Mouse (Mus musculus) olfactory bulb, adult 2 months (tissue): ENCODE data around the gene Lrrc72. TPM values are rescaled to one million over a fixed set of nuclear protein-coding genes. Genes with fewer than 3 reads are reported as not detected.

Source experiments
- H3K27ac ChIP-seq: fragments of 200-500 bp; 2 replicates; pipeline ENCODE4 v1.5.1; 2012; ENCODE audit warnings: low read depth, low read length; ENCODE audit not compliant: insufficient read depth
- H3K4me1 ChIP-seq: fragments of 200-500 bp; 2 replicates; pipeline ENCODE4 v1.6.1; 2012; ENCODE audit warnings: low read length; ENCODE audit not compliant: control insufficient read depth, insufficient read depth
- H3K4me3 ChIP-seq: fragments of 200-500 bp; 2 replicates; pipeline ENCODE4 v1.5.1; 2012; ENCODE audit warnings: mild to moderate bottlenecking, low read depth, low read length, moderate library complexity; ENCODE audit not compliant: insufficient read depth
- CTCF ChIP-seq: fragments of 200-500 bp; IDR thresholded peaks from 2 replicates; pipeline ENCODE4 v1.5.1; 2012; ENCODE audit warnings: low read depth, mild to moderate bottlenecking, low read length, moderate library complexity; ENCODE audit not compliant: insufficient read depth
- POLR2A ChIP-seq: fragments of 200-500 bp; IDR thresholded peaks from 2 replicates; pipeline ENCODE4 v1.6.1; 2012; ENCODE audit warnings: mild to moderate bottlenecking, low read depth, low read length, moderate library complexity; ENCODE audit not compliant: insufficient read depth
- WGBS: fragments of 180-500 bp; shearing (Covaris S2); methylation state at CpG from one replicate; pipeline ENCODE4 v1.1.7; 2018; 5-methylcytosine and 5-hydroxymethylcytosine counted together
- polyA plus RNA-seq: library from polyadenylated mRNA; stranded (reverse); fragments of >200 nt; gene quantifications from 2 replicates; pipeline ENCODE4 v1.2.4, GENCODE M21; 2012; ENCODE audit warnings: low replicate concordance; ENCODE audit not compliant: missing spikeins, insufficient read depth, insufficient read length

The Lrrc72 gene
- not detected in 2 replicates for polyA plus RNA-seq

DNA sequence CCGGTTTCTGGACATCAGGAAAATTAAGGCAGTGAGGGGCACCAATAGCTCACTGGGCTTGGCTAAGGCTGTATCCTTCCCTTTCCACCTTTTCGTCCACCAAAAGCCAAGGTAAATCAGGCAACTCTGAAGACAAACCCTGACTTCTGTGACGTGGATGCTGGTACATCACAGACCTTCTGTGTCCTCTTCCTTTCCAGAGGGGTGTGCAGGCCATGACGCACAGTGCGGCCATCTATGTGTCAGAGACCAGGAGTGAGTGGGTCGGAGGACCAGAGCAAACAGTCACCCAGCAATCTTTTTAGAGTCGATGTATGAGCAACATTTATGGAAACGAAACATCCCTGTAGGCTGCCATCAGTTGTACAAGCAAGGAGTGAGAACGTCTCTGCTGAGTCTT, at the start of gene Lrrc72:
Gene Lrrc72, minus strand, starts transcription at position 101 of the 400 bp plus-strand sequence.
- H3K27ac ChIP-seq: no peak within 1 kb of the TSS
- H3K4me1 ChIP-seq: no peaks in the 10 kb centered on the region
- H3K4me3 ChIP-seq: no peak within 1 kb of the TSS
- no peak for TF ChIP-seq CTCF
- no peak for TF ChIP-seq POLR2A
- WGBS: 97% methylated on average over 9 of the region's 9 CpGs

DNA sequence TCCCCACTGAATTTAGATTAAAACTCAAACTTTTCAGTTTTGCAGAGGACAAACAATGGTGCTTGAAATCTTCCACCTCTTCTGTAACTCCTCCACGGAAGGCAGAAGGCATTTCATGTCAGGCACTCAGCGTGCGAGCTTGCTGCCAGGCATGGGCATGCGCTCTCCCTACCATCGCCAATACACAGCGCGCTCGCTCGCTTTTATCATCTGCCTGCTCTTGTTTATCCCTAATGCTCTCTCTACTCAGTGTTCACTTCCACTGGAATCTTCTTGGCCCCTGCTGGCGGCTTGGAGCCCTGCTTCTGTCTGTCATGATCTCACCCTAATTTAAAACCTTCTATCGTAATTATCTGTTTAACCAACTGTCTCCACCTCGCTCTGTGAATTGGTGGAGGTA, 49.1 kb upstream of the Lrrc72 start:
- TF ChIP-seq CTCF (no peak), POLR2A (no peak)
- Histone ChIP-seq H3K4me3 (no peak overlapping the region), H3K4me1 (no peaks in the 10 kb centered on the region), H3K27ac (no peak overlapping the region)
- WGBS: 57% methylated on average over 12 of the region's 12 CpGs

DNA sequence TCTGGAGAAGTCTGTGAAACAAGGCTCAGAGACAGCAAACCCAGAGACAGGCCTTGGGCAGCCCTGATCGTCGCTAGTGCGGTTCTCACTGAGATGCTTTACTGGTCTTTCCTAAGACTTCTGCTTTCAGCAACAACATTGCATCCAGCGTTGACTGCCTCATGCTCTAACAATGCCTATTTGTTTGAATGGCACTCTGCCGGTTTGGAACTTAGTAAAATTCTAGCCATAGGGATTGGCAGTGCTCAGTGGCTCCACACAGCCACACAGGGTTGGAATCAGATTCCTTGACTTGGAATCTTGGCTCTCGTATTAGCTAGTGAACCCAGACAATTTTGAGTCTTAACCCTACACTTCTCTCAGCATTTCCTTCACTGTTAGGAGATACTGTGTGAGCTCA, 38.1 kb upstream of the Lrrc72 start:
- Histone ChIP-seq H3K4me3 (no peak overlapping the region), H3K4me1 (no peaks in the 10 kb centered on the region), H3K27ac (no peak overlapping the region)
- WGBS: 64% methylated on average over 6 of the region's 6 CpGs
- TF ChIP-seq POLR2A: no peak
- TF ChIP-seq CTCF: no peak

DNA sequence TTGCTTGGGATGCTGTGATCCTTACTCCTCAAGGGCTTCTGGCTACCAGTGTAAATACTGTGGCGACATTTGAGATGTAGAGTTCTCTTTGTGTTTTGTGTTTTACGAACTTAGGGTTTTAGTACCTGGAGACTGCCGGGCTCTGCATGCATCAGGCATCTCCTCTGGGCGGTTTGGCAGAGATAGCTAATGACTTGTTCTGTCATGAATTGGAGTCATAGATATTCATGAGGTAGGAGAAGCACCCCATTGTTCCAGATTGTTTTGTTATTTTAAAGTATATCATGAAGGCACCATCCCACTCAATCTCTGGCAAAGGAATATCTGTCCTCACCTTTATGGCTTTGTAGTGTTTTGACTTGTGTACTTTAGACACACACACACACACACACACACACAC, 37.3 kb upstream of the Lrrc72 start:
- H3K4me1 ChIP-seq: no peaks in the 10 kb centered on the region
- TF ChIP-seq POLR2A: no peak
- no peak for TF ChIP-seq CTCF
- WGBS: 81% methylated on average over 4 of the region's 4 CpGs

DNA sequence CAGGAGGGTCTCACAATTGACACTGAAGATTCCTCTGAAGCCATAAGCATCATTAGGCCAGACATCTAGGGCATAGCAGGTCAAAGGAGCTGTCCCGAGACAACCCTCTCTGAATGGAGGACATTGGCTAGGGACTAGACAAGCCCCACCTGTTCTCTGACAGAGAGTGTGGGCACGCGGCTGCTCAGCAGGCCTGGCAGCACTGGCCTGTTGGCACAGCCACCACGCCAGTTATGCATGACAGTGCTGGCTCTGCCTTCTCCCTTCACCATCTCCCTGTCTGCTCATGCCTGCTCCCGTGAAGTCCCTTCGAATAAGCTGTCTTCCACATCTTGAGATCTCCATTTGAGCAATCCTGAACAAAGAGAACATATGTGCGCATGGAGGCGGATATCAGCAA, 36.4 kb upstream of the Lrrc72 start:
- H3K27ac ChIP-seq: no peak overlapping the region
- H3K4me3 ChIP-seq: no peak overlapping the region
- TF ChIP-seq CTCF: no peak
- no peak for TF ChIP-seq POLR2A
- H3K4me1 ChIP-seq: no peaks in the 10 kb centered on the region
- WGBS: 74% methylated on average over 8 of the region's 8 CpGs

More for the DNA sequence above, 37.3 kb upstream of the Lrrc72 start:
- Histone ChIP-seq H3K27ac (no peak overlapping the region), H3K4me3 (no peak overlapping the region)

DNA sequence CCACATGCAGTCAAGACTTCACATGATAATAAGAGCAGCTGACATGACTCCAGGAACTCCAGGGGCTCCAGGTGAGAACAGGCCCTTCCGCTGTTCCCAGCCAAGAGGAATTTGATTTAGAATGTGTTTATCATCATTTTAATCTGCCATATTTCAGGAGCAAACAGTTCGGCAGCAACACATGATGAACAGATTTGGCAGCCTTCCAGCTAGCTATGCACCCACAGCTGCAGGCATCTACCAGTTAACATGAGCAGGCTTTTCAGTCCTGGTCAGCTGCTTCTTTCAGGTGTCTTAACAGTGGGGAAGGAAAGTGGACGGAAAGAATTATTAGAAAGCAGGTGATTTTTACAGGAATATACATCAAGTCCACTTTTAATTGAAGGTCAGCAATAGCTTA, 21.6 kb upstream of the Lrrc72 start:
- 74% methylated on average over 3 of the region's 3 CpGs for WGBS
- no peaks in the 10 kb centered on the region for H3K4me1 ChIP-seq
- no peak overlapping the region for H3K27ac ChIP-seq
- TF ChIP-seq CTCF: no peak
- no peak for TF ChIP-seq POLR2A
- no peak overlapping the region for H3K4me3 ChIP-seq

DNA sequence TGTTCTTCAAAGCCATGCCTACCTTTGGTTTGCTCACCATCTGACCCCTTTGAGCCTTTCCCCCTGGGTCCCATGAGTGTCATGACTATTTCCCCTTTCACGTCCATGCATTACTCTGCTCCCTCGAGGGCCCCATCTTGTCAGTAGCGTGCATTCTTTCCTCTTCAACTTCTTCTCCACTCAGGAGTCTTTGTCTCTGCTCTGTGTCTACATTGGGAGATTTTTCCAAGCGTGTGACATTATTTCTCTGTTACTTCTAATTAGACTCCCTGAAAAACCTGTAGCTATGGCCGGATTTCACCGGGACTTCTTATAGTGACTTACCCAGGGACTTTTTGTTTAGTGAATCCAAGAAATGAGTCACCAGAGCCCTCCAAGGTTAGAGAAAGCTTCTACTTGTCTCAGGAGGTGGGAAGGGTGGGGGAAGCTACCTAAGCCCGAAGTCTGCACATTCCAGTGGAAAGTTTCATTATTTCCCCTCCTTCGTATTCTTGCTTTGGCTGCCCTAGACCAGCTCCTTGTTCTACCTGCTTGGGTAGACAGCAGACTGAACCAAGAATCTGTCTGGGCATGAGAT, 14.6 kb upstream of the Lrrc72 start:
- TF ChIP-seq CTCF (no peak), POLR2A (no peak)
- no peaks in the 10 kb centered on the region for H3K4me1 ChIP-seq

DNA sequence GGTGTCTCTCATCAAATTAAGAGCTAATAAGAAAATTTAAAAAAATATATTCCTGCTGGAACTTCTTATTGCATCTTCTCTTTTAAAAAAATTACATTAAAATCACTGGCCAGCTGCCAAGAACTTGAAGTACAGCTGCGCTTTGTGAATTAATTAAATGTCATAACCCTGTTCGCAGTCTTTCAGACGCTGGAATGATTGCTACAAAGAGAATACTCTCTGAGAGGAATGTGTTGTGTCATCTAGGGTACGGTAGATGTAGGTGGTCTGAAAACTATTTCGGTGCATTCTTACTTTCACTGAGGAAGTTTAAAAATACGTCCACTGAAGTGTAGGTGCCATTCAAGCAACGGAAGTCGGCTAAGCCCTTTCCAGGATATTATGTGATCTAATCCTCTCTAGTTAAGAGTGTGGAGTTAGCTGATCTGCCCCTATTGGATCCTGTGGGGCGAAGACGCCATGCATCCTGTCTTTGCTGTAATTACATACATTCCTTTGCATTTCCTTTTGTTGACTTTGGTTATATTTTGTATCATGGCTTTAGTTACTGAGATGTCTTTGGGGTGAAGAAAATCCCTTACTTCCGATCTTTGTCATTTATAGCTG, 9.0 kb upstream of the Lrrc72 start:
- no peak overlapping the region for H3K4me3 ChIP-seq
- WGBS: 81% methylated on average over 11 of the region's 11 CpGs
- no peaks in the 10 kb centered on the region for H3K4me1 ChIP-seq
- TF ChIP-seq CTCF: no peak
- TF ChIP-seq POLR2A: no peak
- H3K27ac ChIP-seq: no peak overlapping the region

More for the DNA sequence above, 14.6 kb upstream of the Lrrc72 start:
- Histone ChIP-seq H3K27ac (no peak overlapping the region), H3K4me3 (no peak overlapping the region)
- WGBS: 89% methylated on average over 8 of the region's 8 CpGs

DNA sequence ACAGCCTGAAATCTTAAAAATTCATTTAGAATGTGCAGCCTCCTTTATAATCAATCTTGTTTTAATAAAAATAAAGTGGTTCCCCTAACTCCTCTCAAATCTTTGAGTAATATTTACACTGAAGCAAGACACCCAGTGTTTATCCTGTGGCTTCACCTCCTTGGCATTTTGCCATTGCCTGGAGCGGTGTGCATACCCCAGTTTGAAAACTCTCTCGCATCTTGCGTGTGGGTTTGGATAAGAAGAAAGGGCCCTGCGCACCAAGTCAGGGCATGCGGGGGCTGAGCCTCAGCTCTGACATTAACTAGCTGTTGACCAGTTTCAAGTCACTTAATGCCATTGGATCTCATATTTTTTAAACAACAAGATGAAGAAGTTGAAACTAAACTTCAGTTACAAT, 2.2 kb upstream of the Lrrc72 start:
- WGBS: 33% methylated on average over 5 of the region's 5 CpGs
- Histone ChIP-seq H3K4me1 (no peaks in the 10 kb centered on the region), H3K27ac (no peak overlapping the region), H3K4me3 (no peak overlapping the region)
- no peak for TF ChIP-seq POLR2A
- no peak for TF ChIP-seq CTCF

DNA sequence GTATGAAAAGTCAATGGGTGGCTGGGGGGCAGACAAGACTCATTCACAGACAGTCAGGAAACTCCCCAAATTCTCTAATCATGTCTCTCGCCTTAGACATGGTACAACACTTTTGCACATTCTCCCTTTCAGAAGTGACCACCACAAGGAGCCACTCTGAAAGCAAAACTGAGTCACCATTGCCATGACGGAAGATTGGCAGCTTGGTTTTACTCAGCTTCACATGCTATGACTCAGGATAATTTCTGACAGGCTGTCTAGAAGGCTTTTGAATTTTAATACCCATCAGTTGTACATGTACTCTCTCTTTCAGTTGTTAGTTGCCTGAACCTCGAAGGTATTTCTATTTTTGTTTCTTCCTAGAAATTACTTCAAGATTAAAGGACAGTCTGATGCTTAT, 12.0 kb downstream of the Lrrc72 start:
- Histone ChIP-seq H3K4me1 (no peaks in the 10 kb centered on the region), H3K27ac (no peak overlapping the region), H3K4me3 (no peak overlapping the region)
- 88% methylated on average over 3 of the region's 3 CpGs for WGBS
- no peak for TF ChIP-seq POLR2A
- no peak for TF ChIP-seq CTCF
